Mouse (Mus musculus) CH12.LX (cell line): ENCODE data around the gene Pgpep1l.

Experiments used
- CTCF ChIP-seq, 2 experiments: IDR thresholded peaks in 1 of 2; conservative IDR thresholded peaks in 1 of 2; 2 replicates each; pipeline ENCODE4 v1.5.1; 2011 to 2012; ENCODE audit warnings: low read depth in 2 of 2, low read length in 2 of 2, improper control_type of control experiment in 1 of 2, inconsistent platforms in 1 of 2, mild to moderate bottlenecking in 1 of 2, moderate library complexity in 1 of 2
- ZMIZ1 ChIP-seq: IDR thresholded peaks from 2 replicates; pipeline ENCODE4 v1.6.1; 2012; ENCODE audit warnings: low read depth, mild to moderate bottlenecking, inconsistent platforms, low read length, improper control_type of control experiment
- ZNF384 ChIP-seq: IDR thresholded peaks from 2 replicates; pipeline ENCODE4 v1.6.1; 2012; ENCODE audit warnings: low read depth, low read length, improper control_type of control experiment, inconsistent platforms

DNA sequence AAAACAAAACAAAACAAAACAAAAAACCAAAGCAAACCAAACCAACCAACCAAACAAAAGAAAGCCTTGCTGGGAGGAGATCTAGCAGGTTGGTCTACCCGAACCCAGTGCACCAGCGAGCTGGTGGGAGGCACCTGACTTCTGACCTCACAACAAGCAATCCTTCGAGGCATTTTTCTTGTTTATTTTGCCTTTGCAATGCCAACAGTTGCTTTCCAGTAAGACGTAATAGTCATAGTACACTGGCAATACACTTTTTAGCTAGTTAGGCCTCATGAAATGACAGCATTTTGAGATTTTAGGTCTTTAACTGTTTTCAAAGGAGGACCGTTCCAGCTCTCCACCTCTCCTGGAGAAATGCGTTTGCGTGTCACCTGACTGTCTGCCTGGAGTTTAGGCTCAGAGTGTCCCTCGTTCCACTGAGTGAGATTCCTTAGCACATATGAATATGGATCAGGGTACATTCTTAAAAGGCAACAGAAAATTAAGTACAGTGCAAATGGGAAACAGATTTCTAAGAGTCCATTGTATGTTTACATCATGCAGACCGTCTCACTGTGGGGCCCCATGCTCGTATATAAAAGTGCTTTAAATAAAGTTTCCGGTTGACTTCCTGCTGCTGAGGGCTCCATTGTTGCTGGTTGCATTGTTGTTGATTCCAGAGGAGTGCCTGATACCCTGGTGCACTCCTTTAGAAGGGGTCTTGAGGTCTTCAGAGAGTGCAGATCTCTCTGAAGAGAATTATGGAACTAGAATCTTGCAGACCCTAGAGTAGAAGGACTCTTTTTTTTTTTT, 41.9 kb upstream of the Pgpep1l start:
- no peak for TF ChIP-seq CTCF (conservative IDR thresholded peaks at IDR 0.05 in 1 of 2, IDR thresholded peaks at IDR 0.05 in 1 of 2; ENCODE audit: low read depth in 2 of 2, low read length in 2 of 2)
- TF ChIP-seq ZMIZ1: no peak
- TF ChIP-seq ZNF384: no peak
